ENCODE assay signal across 26 mouse cellular contexts in the genomic region with DNA sequence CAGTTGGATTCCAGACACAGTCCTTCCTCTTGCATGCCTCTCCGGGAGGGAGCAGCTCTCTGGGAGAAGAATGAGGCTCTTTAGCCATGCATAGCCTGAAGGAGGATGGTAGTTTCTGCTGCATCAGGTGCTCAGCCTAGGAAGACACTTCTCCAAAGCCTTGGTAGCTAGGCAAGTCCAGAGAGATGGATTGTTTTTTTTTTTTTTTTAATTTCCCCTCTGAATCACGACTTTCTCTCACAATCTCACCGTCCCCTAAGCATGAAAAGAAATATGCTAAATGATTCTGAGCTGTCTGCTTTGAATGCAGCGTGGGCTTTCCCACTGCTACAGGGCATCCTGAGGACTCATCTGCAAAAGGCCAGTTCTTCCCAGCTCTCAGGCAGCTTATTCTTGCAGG. TPM values are rescaled to one million over a fixed set of nuclear protein-coding genes. Genes with fewer than 3 reads are reported as not detected.
DNase-seq lines count a peak whose midpoint lies in the region; ATAC-seq and TF ChIP-seq lines count a peak whose summit lies in the region.
"Had no signal": no experiment of that assay in that cellular context is flagged by ENCODE, and none has a peak within 500 bp of the region (broad histone marks: within the 10 kb centered on the region; RNA-seq: fewer than 3 reads in every experiment).

No protein-coding gene starts in this region.

- no peak for ATAC-seq in forebrain, embryonic 12.5 days (ENCODE audit: low FRiP score)
- ATAC-seq in forebrain, postnatal 0 days: no peak
- no peak for ATAC-seq in hindbrain, embryonic 15.5 days (ENCODE audit: low FRiP score, low read depth)
- ATAC-seq in midbrain, embryonic 15.5 days (replicated peaks): no peak

- H3K4me3 ChIP-seq in forebrain, embryonic 12.5 days (replicated peaks): no peak overlapping the region
- no peak overlapping the region for H3K4me3 ChIP-seq in forebrain, postnatal 0 days (ENCODE audit: low read depth, low read length)
- no peak overlapping the region for H3K4me3 ChIP-seq in hindbrain, embryonic 15.5 days
- no peak overlapping the region for H3K4me3 ChIP-seq in midbrain, embryonic 15.5 days
- H3K4me3 ChIP-seq: embryonic facial prominence, embryonic 13.5 days; gastrocnemius, adult 2 months; heart, adult 2 months; heart, embryonic 15.5 days; limb, embryonic 15.5 days; megakaryocyte, embryonic 14.5 days had no signal

- peaks cover 50% of the 10 kb centered on the region for H3K4me1 ChIP-seq in forebrain, embryonic 12.5 days
- no peaks in the 10 kb centered on the region; the same call in 1 of the 2 replicates for H3K4me1 ChIP-seq in forebrain, postnatal 0 days (ENCODE audit: insufficient read depth)
- peaks cover 15% of the 10 kb centered on the region for H3K4me1 ChIP-seq in hindbrain, embryonic 15.5 days (replicated peaks)
- peaks cover 27% of the 10 kb centered on the region for H3K4me1 ChIP-seq in midbrain, embryonic 15.5 days
- H3K4me1 ChIP-seq: heart, embryonic 15.5 days; limb, embryonic 15.5 days had no signal

- H3K4me2 ChIP-seq in forebrain, embryonic 12.5 days: no peak overlapping the region
- no peak overlapping the region for H3K4me2 ChIP-seq in forebrain, postnatal 0 days (ENCODE audit: low read depth)
- no peak overlapping the region for H3K4me2 ChIP-seq in hindbrain, embryonic 15.5 days
- H3K4me2 ChIP-seq in midbrain, embryonic 15.5 days: no peak overlapping the region
- H3K4me2 ChIP-seq: embryonic facial prominence, embryonic 13.5 days; heart, embryonic 15.5 days; limb, embryonic 15.5 days had no signal

- no peaks in the 10 kb centered on the region for H3K36me3 ChIP-seq in forebrain, embryonic 12.5 days (replicated peaks)
- peaks cover 5% of the 10 kb centered on the region for H3K36me3 ChIP-seq in forebrain, postnatal 0 days (ENCODE audit: insufficient read depth)
- peaks cover 19% of the 10 kb centered on the region for H3K36me3 ChIP-seq in hindbrain, embryonic 15.5 days
- peaks cover 5% of the 10 kb centered on the region for H3K36me3 ChIP-seq in midbrain, embryonic 15.5 days (replicated peaks)
- H3K36me3 ChIP-seq: embryonic facial prominence, embryonic 13.5 days; heart, embryonic 15.5 days; limb, embryonic 15.5 days had no signal

- no peak overlapping the region for H3K9ac ChIP-seq in forebrain, embryonic 12.5 days
- H3K9ac ChIP-seq in forebrain, postnatal 0 days: no peak overlapping the region
- H3K9ac ChIP-seq in hindbrain, embryonic 15.5 days: no peak overlapping the region
- no peak overlapping the region for H3K9ac ChIP-seq in midbrain, embryonic 15.5 days
- H3K9ac ChIP-seq: embryonic facial prominence, embryonic 13.5 days; heart, embryonic 15.5 days; limb, embryonic 15.5 days had no signal

- WGBS in forebrain, embryonic 12.5 days: 42% methylated on average over 4 of the region's 4 CpGs
- WGBS in forebrain, postnatal 0 days: 20% methylated on average over 4 of the region's 4 CpGs
- WGBS in hindbrain, embryonic 15.5 days: 23% methylated on average over 4 of the region's 4 CpGs
- WGBS in midbrain, embryonic 15.5 days: 14% methylated on average over 4 of the region's 4 CpGs

- no peaks in the 10 kb centered on the region for H3K9me3 ChIP-seq in forebrain, embryonic 12.5 days
- no peaks in the 10 kb centered on the region for H3K9me3 ChIP-seq in forebrain, postnatal 0 days (ENCODE audit: low read length)
- H3K9me3 ChIP-seq in hindbrain, embryonic 15.5 days: no peaks in the 10 kb centered on the region
- no peaks in the 10 kb centered on the region for H3K9me3 ChIP-seq in midbrain, embryonic 15.5 days
- H3K9me3 ChIP-seq: embryonic facial prominence, embryonic 13.5 days; heart, embryonic 15.5 days; limb, embryonic 15.5 days; megakaryocyte, embryonic 14.5 days had no signal

- DNase-seq in forebrain, postnatal 0 days: no peak
- DNase-seq in R1 (ENCODE audit: low read depth, low spot score): peak; percentile 17
- DNase-seq in thymus, postnatal 25 days: no peak
- DNase-seq in cerebellum, postnatal 14 days: no peak
- no peak for DNase-seq in heart, adult 11 months
- DNase-seq: adrenal gland, adult 8-10 months; cerebellum, adult 11-12 months; gastrocnemius, adult 2 months; heart, adult 2 months; kidney, adult 18-20 months; kidney, postnatal 36 days; lung, postnatal 10 days; thymus, postnatal 36 days had no signal

- no peak for TF ChIP-seq CTCF in forebrain, postnatal 0 days (IDR thresholded peaks at IDR 0.05; ENCODE audit: low read depth)

- peak overlapping the region; percentile 96 for H3K27ac ChIP-seq in forebrain, embryonic 12.5 days
- no peak overlapping the region for H3K27ac ChIP-seq in forebrain, postnatal 0 days (ENCODE audit: low read depth, low read length)
- H3K27ac ChIP-seq in hindbrain, embryonic 15.5 days (replicated peaks): peak overlapping the region; percentile 68
- peak overlapping the region; percentile 18 for H3K27ac ChIP-seq in midbrain, embryonic 15.5 days
- H3K27ac ChIP-seq: embryonic facial prominence, embryonic 13.5 days; gastrocnemius, adult 2 months; heart, adult 2 months; heart, embryonic 15.5 days; limb, embryonic 15.5 days had no signal

- H3K27me3 ChIP-seq in forebrain, embryonic 12.5 days: no peaks in the 10 kb centered on the region
- H3K27me3 ChIP-seq in forebrain, postnatal 0 days (ENCODE audit: insufficient read depth, low read length): no peaks in the 10 kb centered on the region
- no peaks in the 10 kb centered on the region for H3K27me3 ChIP-seq in hindbrain, embryonic 15.5 days
- H3K27me3 ChIP-seq in midbrain, embryonic 15.5 days (replicated peaks): no peaks in the 10 kb centered on the region
- H3K27me3 ChIP-seq: CH12.LX; embryonic facial prominence, embryonic 13.5 days; heart, embryonic 15.5 days; limb, embryonic 15.5 days; megakaryocyte, embryonic 14.5 days had no signal

RNA-seq across cellular contexts. Expression of a gene that starts 10.1 kb away (rescaled TPM):
- polyA plus RNA-seq in forebrain, embryonic 12.5 days (2016; fragmentation: Nextera tagmentation; extraction: Ambion mirVana): 0.17 and 0.18 TPM in 2 replicates
- total RNA-seq in forebrain, postnatal 0 days (2014; rRNA removed): 0.10 and 0.54 TPM in 2 replicates
- 0.11 and 0.14 TPM in 2 replicates for polyA plus RNA-seq in forebrain, postnatal 0 days (2015; fragmentation: Nextera tagmentation; extraction: Ambion mirVana)
- 0.14 and 0.27 TPM in 2 replicates for polyA plus RNA-seq in hindbrain, embryonic 15.5 days (2015; fragmentation: Nextera tagmentation; extraction: Ambion mirVana)
- 0.10 and 0.22 TPM in 2 replicates for polyA plus RNA-seq in midbrain, embryonic 15.5 days (2015; fragmentation: Nextera tagmentation; extraction: Ambion mirVana)
- total RNA-seq: CH12.LX; gastrocnemius, adult 2 months; heart, adult 2 months; hematopoietic stem cell, adult 5-6 weeks; layer of hippocampus, postnatal 14 days; left cerebral cortex, postnatal 25 days had no signal
- polyA plus RNA-seq: heart, embryonic 15.5 days had no signal

RNA-seq across cellular contexts. Expression of a gene that starts 50.6 kb away (rescaled TPM):
- 0.31 TPM in 2 replicates for polyA plus RNA-seq in forebrain, embryonic 12.5 days (2016; fragmentation: Nextera tagmentation; extraction: Ambion mirVana)
- 0.46 and 1.0 TPM in 2 replicates for total RNA-seq in forebrain, postnatal 0 days (2014; rRNA removed)
- polyA plus RNA-seq in forebrain, postnatal 0 days (2015; fragmentation: Nextera tagmentation; extraction: Ambion mirVana): 0.53 and 1.1 TPM in 2 replicates
- 1.2 and 1.3 TPM in 2 replicates for polyA plus RNA-seq in hindbrain, embryonic 15.5 days (2015; fragmentation: Nextera tagmentation; extraction: Ambion mirVana)
- 0.97 and 1.1 TPM in 2 replicates for polyA plus RNA-seq in midbrain, embryonic 15.5 days (2015; fragmentation: Nextera tagmentation; extraction: Ambion mirVana)
- total RNA-seq: CH12.LX; common myeloid progenitor, adult 5-6 weeks; gastrocnemius, adult 2 months; heart, adult 2 months; hematopoietic stem cell, adult 5-6 weeks had no signal
- polyA plus RNA-seq: embryonic facial prominence, embryonic 13.5 days; heart, embryonic 15.5 days; limb, embryonic 15.5 days; liver, embryonic 16.5 days had no signal
